Mouse (Mus musculus): ENCODE measurements around the gene Nrxn3.
A peak's percentile ranks its signal among the peaks of the same experiment; 100 is the strongest.

The Nrxn3 gene

DNA sequence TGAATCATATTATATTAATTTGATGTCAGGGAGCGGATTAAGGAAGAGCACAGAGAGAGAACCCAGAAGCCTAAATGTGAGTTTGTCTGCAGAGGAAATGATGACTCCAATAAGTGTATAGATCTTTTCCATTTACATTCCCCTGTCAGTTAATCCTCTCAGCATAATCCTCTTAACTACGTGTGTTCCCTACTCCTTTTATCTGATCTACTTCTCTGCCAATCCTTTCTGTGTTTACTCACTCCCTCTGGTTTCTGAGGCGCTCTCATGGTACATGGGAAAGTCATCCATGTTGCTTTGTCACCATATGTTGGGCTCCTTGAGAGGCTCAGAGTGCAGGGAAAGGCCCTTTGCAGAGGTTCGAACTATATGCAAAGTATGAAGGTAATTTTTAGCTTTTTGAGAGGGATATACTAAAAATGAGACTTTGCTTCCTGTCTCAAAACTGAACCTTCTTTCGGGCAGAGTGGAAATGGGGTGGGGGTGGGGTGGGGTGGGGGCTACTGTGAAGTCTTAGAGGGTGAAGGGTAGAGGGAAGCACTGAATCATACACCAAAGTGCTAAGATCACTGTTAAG, 350.6 kb downstream of the Nrxn3 start:
- DNase-seq = no peak

DNA sequence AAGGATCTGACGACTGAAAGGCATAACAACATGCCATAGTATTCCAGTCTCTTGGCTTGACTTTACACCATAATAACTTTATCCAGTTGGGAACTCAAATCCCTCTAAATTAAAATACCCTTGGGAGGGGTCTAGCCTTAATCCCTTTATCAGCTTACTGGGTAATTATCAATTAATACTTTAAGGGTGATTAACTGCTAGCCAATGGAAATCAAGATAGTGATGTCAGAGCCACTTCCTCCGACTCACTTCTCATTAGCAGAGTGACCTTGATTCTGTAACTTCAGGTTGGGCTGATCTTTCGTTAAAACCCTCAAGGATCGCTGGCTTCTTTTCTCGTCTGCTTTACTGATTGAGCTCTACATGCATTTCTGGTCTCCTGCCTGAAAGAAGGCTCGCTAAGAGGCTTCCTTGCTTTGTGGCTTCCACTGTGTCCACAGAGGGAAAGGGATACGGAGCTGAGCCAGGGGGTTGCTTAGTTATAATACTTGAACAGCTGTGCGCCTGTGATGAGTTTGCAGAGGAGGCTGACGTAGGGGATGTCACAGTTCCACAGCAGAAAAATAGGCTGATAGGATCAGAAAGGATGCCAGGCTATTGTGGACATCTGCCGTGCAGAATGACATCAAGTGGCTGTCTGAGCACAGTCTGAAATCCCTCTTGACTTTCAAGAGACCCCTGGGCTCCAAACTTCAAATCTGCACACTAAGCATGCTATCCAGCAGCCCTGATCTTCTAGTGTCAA, 352.0 kb downstream of the Nrxn3 start:
- DNase-seq = no peak

- DNase-seq = no peak
These were observed 371.3 kb downstream of the Nrxn3 start for GRCm38 (mm10) chr12:89093806-89094479.

GRCm38 (mm10) chr12:89097561-89097960, 374.9 kb downstream of the Nrxn3 start:
- DNase-seq = no peak

- peak; percentile 66 for DNase-seq
These were observed 383.5 kb downstream of the Nrxn3 start for GRCm38 (mm10) chr12:89106029-89106733.

- peak; percentile 29 for DNase-seq
These were observed 384.4 kb downstream of the Nrxn3 start for GRCm38 (mm10) chr12:89106881-89107584.

- no peak for DNase-seq
These were observed 387.2 kb downstream of the Nrxn3 start for GRCm38 (mm10) chr12:89109779-89110335.

DNA sequence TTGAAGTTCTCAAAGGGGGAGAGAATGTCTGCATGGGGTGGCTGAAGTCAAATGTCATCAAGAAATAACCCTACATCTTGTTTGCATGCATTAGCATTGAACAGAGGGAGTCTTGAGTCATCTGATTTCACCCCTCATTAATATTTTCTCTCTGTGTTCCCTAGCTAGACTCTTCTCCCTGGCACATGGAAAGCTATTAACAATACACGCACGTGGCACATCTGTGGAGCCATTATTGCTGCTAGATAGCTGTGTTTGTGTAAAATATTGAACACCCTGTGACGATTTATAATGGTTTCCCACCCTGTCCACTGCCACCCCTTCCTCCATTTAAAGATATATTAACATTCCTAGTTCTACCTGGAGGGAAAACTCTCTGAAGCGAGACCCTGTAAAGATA, 405.9 kb downstream of the Nrxn3 start:
- no peak for DNase-seq

DNA sequence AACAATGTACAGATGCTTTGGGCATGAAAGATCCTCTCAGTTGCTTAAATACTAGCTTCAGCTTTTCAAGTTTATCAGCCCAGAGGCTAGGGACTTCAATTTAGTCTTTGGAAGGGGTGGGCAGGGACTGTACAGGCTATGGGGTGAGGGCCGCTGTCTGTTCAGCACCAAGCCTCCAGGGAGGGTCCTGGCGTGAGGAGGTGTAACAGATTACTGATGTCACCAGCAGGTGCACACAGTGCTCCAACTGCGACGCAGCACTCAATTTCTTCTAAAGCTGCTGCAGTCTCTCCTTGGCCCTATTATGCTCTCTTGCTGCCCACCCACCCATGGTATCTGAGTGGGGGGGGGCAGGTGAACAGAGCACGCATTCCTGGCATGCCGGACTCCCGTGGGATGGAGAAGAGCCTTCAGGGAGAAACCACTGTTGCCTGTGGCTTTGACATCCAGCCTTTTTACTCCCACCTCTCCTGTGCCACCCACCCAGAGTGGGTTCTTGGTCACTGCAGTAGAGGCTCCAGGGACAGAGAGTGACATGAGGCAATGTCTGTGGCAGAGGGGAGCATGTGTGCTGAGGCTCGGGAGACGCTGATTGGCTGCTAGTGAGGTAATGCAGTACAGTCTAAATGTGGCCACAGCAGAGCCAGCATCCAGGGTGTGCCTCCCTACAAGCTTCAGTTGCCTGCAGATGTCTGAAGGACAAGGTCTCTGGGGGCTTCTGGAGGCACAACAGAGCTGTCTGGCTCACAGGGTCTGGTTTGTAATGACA, 406.6 kb downstream of the Nrxn3 start:
- DNase-seq = no peak

GRCm38 (mm10) chr12:89134333-89134732, 411.7 kb downstream of the Nrxn3 start:
- DNase-seq = peak; percentile 49

GRCm38 (mm10) chr12:89134774-89135307, 412.2 kb downstream of the Nrxn3 start:
- no peak for DNase-seq

DNA sequence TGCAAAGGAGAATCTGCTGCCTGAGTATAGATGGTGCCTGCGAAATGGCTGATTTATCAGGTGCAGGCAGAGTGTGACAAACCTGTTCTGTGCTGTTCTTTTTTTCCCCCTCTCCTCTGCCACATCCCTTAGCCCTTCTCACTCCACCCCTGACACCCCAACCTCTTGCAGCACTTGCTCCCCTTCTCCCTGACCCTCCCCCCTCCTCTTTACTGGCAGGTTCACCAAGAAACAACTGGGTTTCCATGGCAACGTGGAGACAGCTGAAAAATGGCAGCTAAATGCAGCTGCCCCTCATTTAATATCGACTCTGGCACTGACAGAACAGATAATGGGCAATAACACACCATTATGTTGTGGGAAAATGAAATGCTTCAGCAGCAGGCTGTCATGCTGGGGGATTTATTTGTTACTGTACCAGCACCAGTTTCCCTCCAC, 426.3 kb downstream of the Nrxn3 start:
- DNase-seq = no peak

DNA sequence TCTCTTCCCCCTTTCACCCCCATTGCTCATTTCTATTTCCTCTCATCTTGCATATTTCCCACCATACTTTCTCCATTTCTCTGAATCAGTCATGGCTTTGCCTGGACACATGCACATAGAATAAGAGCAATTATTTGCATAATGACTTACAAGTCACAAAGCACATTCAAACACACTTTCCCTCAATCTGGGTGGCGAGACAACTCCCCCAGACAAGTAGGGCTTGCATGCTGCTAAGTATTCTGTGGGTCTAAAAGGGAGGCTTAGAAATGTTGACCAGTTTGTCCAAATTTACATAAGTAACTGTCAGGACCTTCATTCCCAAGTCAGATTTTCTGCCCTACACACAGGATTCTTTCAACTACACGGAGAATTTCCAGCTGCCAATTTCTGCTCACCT, 426.8 kb downstream of the Nrxn3 start:
- DNase-seq = no peak

GRCm38 (mm10) chr12:89156086-89156757, 433.5 kb downstream of the Nrxn3 start:
- DNase-seq = no peak

DNA sequence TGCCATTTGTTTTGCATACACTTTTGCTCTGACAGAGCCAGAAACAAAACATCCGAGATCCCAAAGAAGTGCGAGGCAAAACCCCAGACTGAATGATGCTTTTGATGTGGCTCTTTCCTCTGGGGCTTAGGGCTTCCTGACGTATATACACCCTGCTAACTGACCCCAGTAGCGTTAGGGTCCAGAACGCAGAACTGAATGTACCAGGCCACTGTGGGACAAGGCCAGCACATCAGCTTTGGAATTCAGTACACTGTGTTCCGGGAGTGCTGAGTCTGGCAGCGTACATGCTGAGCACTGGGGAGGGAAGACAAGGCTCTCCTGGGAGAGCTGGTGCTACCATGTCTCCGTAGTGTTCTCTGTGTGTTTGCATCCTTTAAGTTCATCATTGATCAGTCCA, 436.7 kb downstream of the Nrxn3 start:
- DNase-seq = no peak

DNA sequence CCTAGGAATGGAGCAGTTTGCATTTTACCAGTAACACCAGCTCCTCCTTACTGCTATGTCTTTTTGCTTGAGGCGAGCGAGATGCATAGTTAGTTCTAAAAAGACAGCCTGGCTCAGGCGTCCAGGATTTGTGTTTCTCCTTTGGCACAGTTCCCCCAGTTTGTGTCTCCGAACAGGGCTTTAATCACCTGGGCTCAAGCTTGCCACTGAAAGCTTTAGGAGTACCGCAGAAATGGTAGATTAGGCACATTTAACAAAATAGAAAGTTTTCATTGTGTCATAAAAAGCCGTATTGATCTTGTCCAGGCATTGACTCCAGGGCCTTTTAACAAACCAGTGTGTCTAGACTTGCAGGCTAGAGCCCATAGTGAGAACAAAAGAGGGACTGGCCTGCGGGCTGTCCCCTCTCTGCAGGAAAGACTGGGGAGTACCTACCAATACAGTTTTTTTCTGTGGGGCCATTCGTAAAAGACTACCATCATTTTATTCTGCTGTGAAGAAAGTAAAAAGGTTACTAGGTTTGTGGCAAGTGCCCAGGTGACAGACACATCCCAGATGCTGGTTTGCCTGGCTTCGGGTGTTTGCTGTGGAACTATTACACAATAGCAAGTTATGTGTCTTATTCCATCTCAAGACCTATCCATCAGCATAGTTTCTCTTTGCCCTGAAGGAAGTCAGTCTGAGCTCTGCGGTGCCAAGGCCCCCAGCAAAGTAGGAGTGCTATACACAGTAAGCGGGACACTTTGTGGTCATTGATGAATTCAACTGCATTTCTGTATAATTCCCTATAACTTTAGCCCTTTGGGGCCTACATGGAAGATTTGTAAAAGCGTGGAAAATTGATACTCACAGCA, 451.9 kb downstream of the Nrxn3 start:
- DNase-seq = no peak

GRCm38 (mm10) chr12:89179970-89180666, 457.4 kb downstream of the Nrxn3 start:
- peak; percentile 21 for DNase-seq

- DNase-seq = no peak
These were observed 458.5 kb downstream of the Nrxn3 start for GRCm38 (mm10) chr12:89181157-89181561.

Measured in kidney, adult 9 months (tissue).